Mouse (Mus musculus) embryonic fibroblast, embryonic 13.5 days (primary cell): ENCODE measurements at regions not wholly inside any gene's neighbourhood (a gene's known extent, or its start where the extent isn't known, plus 50 kb on each side); places are given as distances from the start of the nearest gene placed in this dataset.

ENCODE experiments used
- CTCF ChIP-seq: IDR thresholded peaks from 2 replicates; pipeline ENCODE4 v1.5.1; 2011; ENCODE audit warnings: mild to moderate bottlenecking, control low read depth, low read length, moderate library complexity, borderline replicate concordance; ENCODE audit not compliant: insufficient read depth
- POLR2A ChIP-seq: IDR thresholded peaks from 2 replicates; pipeline ENCODE4 v1.6.1; 2011; ENCODE audit warnings: low read depth, mild to moderate bottlenecking, control low read depth, low read length, moderate library complexity

- no peak for TF ChIP-seq POLR2A
- no peak for TF ChIP-seq CTCF
Measured at GRCm38 (mm10) chr11:117414871-117415323, 69.3 kb upstream of the Gm11733 start.
